8 mouse cellular contexts compared by ENCODE assay signal in the genomic region with DNA sequence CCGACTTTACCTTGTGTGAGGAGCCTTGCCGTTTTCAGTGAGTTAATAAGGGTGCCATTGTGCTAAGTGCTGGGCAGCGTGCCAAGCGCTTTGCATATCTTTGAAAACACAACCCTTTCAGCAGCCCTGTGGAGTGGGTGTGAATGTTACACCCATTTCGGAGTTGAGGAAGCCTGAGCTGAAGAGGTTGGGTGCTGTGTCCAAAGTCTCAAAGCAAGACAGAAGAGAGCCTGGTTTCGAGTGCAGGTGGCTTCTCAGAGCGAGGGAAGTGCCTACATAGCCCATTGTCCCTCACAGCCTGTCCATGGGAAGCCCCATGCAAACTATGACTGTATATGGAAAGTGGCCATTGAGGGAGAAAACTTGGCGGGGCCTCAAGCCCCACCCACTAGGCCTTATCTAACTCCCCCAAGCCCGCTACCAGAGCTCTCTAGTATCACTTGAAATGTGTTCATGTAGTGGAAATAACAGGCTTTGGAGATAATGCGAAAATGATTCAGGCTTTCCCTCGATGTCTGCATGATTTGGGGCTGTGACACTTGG.
DNase-seq lines count a peak whose midpoint lies in the region; ATAC-seq and TF ChIP-seq lines count a peak whose summit lies in the region.

No protein-coding gene starts in this region.

- no peak overlapping the region for H3K4me2 ChIP-seq in neural tube, embryonic 11.5 days (ENCODE audit: low read depth)
- H3K4me2 ChIP-seq in forebrain, embryonic 16.5 days (ENCODE audit: low read length), result peak overlapping the region; percentile 3; the same call in 1 of the 2 replicates
- H3K4me2 ChIP-seq in hindbrain, embryonic 14.5 days (replicated peaks), result no peak overlapping the region; the same call in 1 of the 2 replicates
- H3K4me2 ChIP-seq in liver, embryonic 14.5 days (ENCODE audit: low read depth), result peak overlapping the region; percentile 86
- H3K4me2 ChIP-seq in neural tube, embryonic 14.5 days (ENCODE audit: low read depth, low read length), result no peak overlapping the region

- no peak overlapping the region for H3K9ac ChIP-seq in neural tube, embryonic 11.5 days (ENCODE audit: low read length)
- no peak overlapping the region; the same call in 1 of the 2 replicates for H3K9ac ChIP-seq in forebrain, embryonic 16.5 days (replicated peaks; ENCODE audit: low read depth, low read length)
- H3K9ac ChIP-seq in hindbrain, embryonic 14.5 days, result no peak overlapping the region
- H3K9ac ChIP-seq in liver, embryonic 14.5 days (replicated peaks), result peak overlapping the region; percentile 84
- H3K9ac ChIP-seq in neural tube, embryonic 14.5 days (replicated peaks; ENCODE audit: low read depth, low read length), result no peak overlapping the region

- H3K36me3 ChIP-seq in neural tube, embryonic 11.5 days (ENCODE audit: control insufficient read depth, insufficient read depth, low read length), result no peaks in the 10 kb centered on the region; the same call in 1 of the 2 replicates
- H3K36me3 ChIP-seq in forebrain, embryonic 16.5 days (ENCODE audit: control insufficient read depth, insufficient read depth), result no peaks in the 10 kb centered on the region
- H3K36me3 ChIP-seq in hindbrain, embryonic 14.5 days (replicated peaks; ENCODE audit: control insufficient read depth, insufficient read depth), result no peaks in the 10 kb centered on the region; the same call in 1 of the 2 replicates
- peaks cover 3% of the 10 kb centered on the region; the same call in 1 of the 2 replicates for H3K36me3 ChIP-seq in liver, embryonic 14.5 days (replicated peaks; ENCODE audit: control insufficient read depth, insufficient read depth, low read depth)
- H3K36me3 ChIP-seq in neural tube, embryonic 14.5 days (ENCODE audit: control insufficient read depth, insufficient read depth, low read length), result no peaks in the 10 kb centered on the region

- 68% methylated on average over 11 of the region's 11 CpGs for WGBS in neural tube, embryonic 11.5 days
- WGBS in forebrain, embryonic 16.5 days, result 10% methylated on average over 11 of the region's 11 CpGs
- 44% methylated on average over 11 of the region's 11 CpGs for WGBS in hindbrain, embryonic 14.5 days
- 12% methylated on average over 11 of the region's 11 CpGs for WGBS in liver, embryonic 14.5 days (ENCODE audit: insufficient replicate concordance)
- WGBS in neural tube, embryonic 14.5 days, result 44% methylated on average over 11 of the region's 11 CpGs

- peak; percentile 64 for DNase-seq in neural tube, embryonic 11.5 days (ENCODE audit: low spot score)
- no peak for DNase-seq in neural tube, embryonic 10.5 days (ENCODE audit: extremely low spot score, low spot score)
- DNase-seq in hindbrain, embryonic 14.5 days (ENCODE audit: low spot score), result peak; percentile 73
- peak; percentile 94 to 95 (median 94) for DNase-seq in liver, embryonic 14.5 days (ENCODE audit: low read depth in 3 of 3, low spot score in 3 of 3)
- DNase-seq in gastrocnemius, adult 8-10 months (ENCODE audit: low spot score in 2 of 2), result no peak
- no peak for DNase-seq in ovary, postnatal 14 days (ENCODE audit: low spot score)

- ATAC-seq in neural tube, embryonic 11.5 days (ENCODE audit: insufficient read depth, low FRiP score, low TSS enrichment), result peak; percentile 45
- peak; percentile 66 for ATAC-seq in forebrain, embryonic 16.5 days
- peak; percentile 22; the same call in 1 of the 2 replicates for ATAC-seq in hindbrain, embryonic 14.5 days (ENCODE audit: low FRiP score)
- peak; percentile 95 for ATAC-seq in liver, embryonic 14.5 days (ENCODE audit: insufficient read depth)
- peak; percentile 29; the same call in 1 of the 2 replicates for ATAC-seq in neural tube, embryonic 14.5 days (ENCODE audit: low read depth)

- TF ChIP-seq EP300 in liver, embryonic 14.5 days (IDR thresholded peaks at IDR 0.05; ENCODE audit: low read depth), result peak; percentile 90

- no peaks in the 10 kb centered on the region for H3K27me3 ChIP-seq in neural tube, embryonic 11.5 days (ENCODE audit: control insufficient read depth, insufficient read depth, low read length)
- no peaks in the 10 kb centered on the region for H3K27me3 ChIP-seq in forebrain, embryonic 16.5 days (replicated peaks; ENCODE audit: control insufficient read depth, insufficient read depth, low read length)
- no peaks in the 10 kb centered on the region for H3K27me3 ChIP-seq in hindbrain, embryonic 14.5 days (ENCODE audit: control insufficient read depth, insufficient read depth, low read length)
- H3K27me3 ChIP-seq in liver, embryonic 14.5 days (ENCODE audit: control insufficient read depth, insufficient read depth, low read length), result no peaks in the 10 kb centered on the region
- no peaks in the 10 kb centered on the region for H3K27me3 ChIP-seq in neural tube, embryonic 14.5 days (ENCODE audit: control insufficient read depth, insufficient read depth, low read length)

- peak overlapping the region; percentile 21; the same call in 1 of the 2 replicates for H3K27ac ChIP-seq in neural tube, embryonic 11.5 days (ENCODE audit: low read depth, low read length)
- peak overlapping the region; percentile 78 for H3K27ac ChIP-seq in forebrain, embryonic 16.5 days (ENCODE audit: low read length)
- H3K27ac ChIP-seq in hindbrain, embryonic 14.5 days, result peak overlapping the region; percentile 58
- peak overlapping the region; percentile 96 for H3K27ac ChIP-seq in liver, embryonic 14.5 days
- H3K27ac ChIP-seq in neural tube, embryonic 14.5 days (ENCODE audit: low read depth, low read length), result peak overlapping the region; percentile 45

- H3K9me3 ChIP-seq in neural tube, embryonic 11.5 days (ENCODE audit: control insufficient read depth, low read length), result no peaks in the 10 kb centered on the region
- no peaks in the 10 kb centered on the region for H3K9me3 ChIP-seq in forebrain, embryonic 16.5 days (ENCODE audit: control insufficient read depth, low read length)
- H3K9me3 ChIP-seq in hindbrain, embryonic 14.5 days (ENCODE audit: control insufficient read depth, low read length), result no peaks in the 10 kb centered on the region
- no peaks in the 10 kb centered on the region for H3K9me3 ChIP-seq in liver, embryonic 14.5 days (ENCODE audit: control insufficient read depth, low read length)
- no peaks in the 10 kb centered on the region for H3K9me3 ChIP-seq in neural tube, embryonic 14.5 days (ENCODE audit: control insufficient read depth, low read length)

- H3K4me1 ChIP-seq in neural tube, embryonic 11.5 days (ENCODE audit: control insufficient read depth, insufficient read depth, low read length), result peaks cover 12% of the 10 kb centered on the region
- peaks cover 32% of the 10 kb centered on the region for H3K4me1 ChIP-seq in forebrain, embryonic 16.5 days (replicated peaks; ENCODE audit: control insufficient read depth, insufficient read depth, low read length)
- peaks cover 48% of the 10 kb centered on the region for H3K4me1 ChIP-seq in hindbrain, embryonic 14.5 days (replicated peaks; ENCODE audit: control insufficient read depth, insufficient read depth, low read length)
- peaks cover 52 to 56% of the 10 kb centered on the region in 2 experiments for H3K4me1 ChIP-seq in liver, embryonic 14.5 days (replicated peaks; ENCODE audit: control insufficient read depth in 2 of 2, insufficient read depth in 2 of 2, low read length in 1 of 2)
- H3K4me1 ChIP-seq in neural tube, embryonic 14.5 days (ENCODE audit: control insufficient read depth, insufficient read depth, low read length), result peaks cover 20% of the 10 kb centered on the region

- TF ChIP-seq CTCF in liver, embryonic 14.5 days (IDR thresholded peaks at IDR 0.05; ENCODE audit: low read depth), result no peak

- H3K4me3 ChIP-seq in neural tube, embryonic 11.5 days (ENCODE audit: low read depth, low read length), result no peak overlapping the region
- H3K4me3 ChIP-seq in forebrain, embryonic 16.5 days (replicated peaks; ENCODE audit: low read length), result no peak overlapping the region
- H3K4me3 ChIP-seq in hindbrain, embryonic 14.5 days (replicated peaks; ENCODE audit: low read length), result no peak overlapping the region
- H3K4me3 ChIP-seq in liver, embryonic 14.5 days (ENCODE audit: insufficient read depth in 1 of 2, low read depth in 2 of 2, low read length in 2 of 2), result peak overlapping the region; percentile 46 to 61
- no peak overlapping the region for H3K4me3 ChIP-seq in neural tube, embryonic 14.5 days (ENCODE audit: low read depth, low read length)

Comparison
In these comparisons a context has a peak if more than half of its experiments do, and no peak if none do; other contexts are left out.
1. DNase-seq: peak in neural tube, embryonic 11.5 days (single experiment), hindbrain, embryonic 14.5 days (single experiment) and liver, embryonic 14.5 days (3 of 3); none in neural tube, embryonic 10.5 days (single experiment), gastrocnemius, adult 8-10 months (0 of 2) and ovary, postnatal 14 days (single experiment).
2. ATAC-seq: peak in every context shown above with its lines; median percentile 95 in liver, embryonic 14.5 days; 66 in forebrain, embryonic 16.5 days; 45 in neural tube, embryonic 11.5 days; 29 in neural tube, embryonic 14.5 days; 22 in hindbrain, embryonic 14.5 days.
3. H3K27ac ChIP-seq: peak in every context shown above with its lines; median percentile 96 in liver, embryonic 14.5 days; 78 in forebrain, embryonic 16.5 days; 58 in hindbrain, embryonic 14.5 days; 45 in neural tube, embryonic 14.5 days; 21 in neural tube, embryonic 11.5 days.
4. H3K4me2 ChIP-seq: peak in forebrain, embryonic 16.5 days (single experiment) and liver, embryonic 14.5 days (single experiment); none in neural tube, embryonic 11.5 days (single experiment), hindbrain, embryonic 14.5 days (single experiment) and neural tube, embryonic 14.5 days (single experiment).
5. H3K4me3 ChIP-seq: peak in liver, embryonic 14.5 days (2 of 2); none in neural tube, embryonic 11.5 days (single experiment), forebrain, embryonic 16.5 days (single experiment), hindbrain, embryonic 14.5 days (single experiment) and neural tube, embryonic 14.5 days (single experiment).